Mouse (Mus musculus) naive thymus-derived CD4-positive, alpha-beta T cell, adult 5 months (primary cell): Measurements from ENCODE around the gene Ccdc36. TPM values are rescaled to one million over a fixed set of nuclear protein-coding genes. Genes with fewer than 3 reads are reported as not detected.

Experiments used
- polyA plus RNA-seq: library from polyadenylated mRNA; unstranded; fragments of 100-300 nt; shearing (Covaris generic); gene quantifications from one replicate; pipeline ENCODE4 v1.2.1, GENCODE M21; 2017

Gene Ccdc36
- 0.11 TPM for polyA plus RNA-seq

GRCm38 (mm10) chr9:108428384-108428783 is at the start of gene Ccdc36:
Gene Ccdc36, minus strand, starts transcription at chr9:108428484.

GRCm38 (mm10) chr9:108461181-108461631 is 32.9 kb upstream of the Ccdc36 start, which contains the start of gene Klhdc8b:
Gene Klhdc8b, minus strand, starts transcription at chr9:108461581.

GRCm38 (mm10) chr9:108460319-108461178 is 32.3 kb upstream of the Ccdc36 start, which contains the start of gene Ccdc71:
Gene Ccdc71, plus strand, starts transcription at chr9:108460527.

GRCm38 (mm10) chr9:108436182-108436581 is 7.9 kb upstream of the Ccdc36 start, which contains the start of gene BC048562:
Gene BC048562, plus strand, starts transcription at chr9:108436482.

GRCm38 (mm10) chr9:108392676-108393075 is 35.6 kb downstream of the Ccdc36 start, which contains the start of gene 1700102P08Rik:
Gene 1700102P08Rik, plus strand, starts transcription at chr9:108392805.

Other genes with a start within 250 kb of the Ccdc36 start
- gene Bsn, start 238.1 kb downstream of the Ccdc36 start, polyA plus RNA-seq: 0.12 TPM
- gene Dag1, start 164.5 kb downstream of the Ccdc36 start, polyA plus RNA-seq: 25.2 TPM
- gene Nicn1, start 138.1 kb downstream of the Ccdc36 start, polyA plus RNA-seq: 2.8 TPM
- 0.32 TPM for gene Amt, start 131.6 kb downstream of the Ccdc36 start, polyA plus RNA-seq
- 480 TPM for gene Rhoa, start 122.4 kb downstream of the Ccdc36 start, polyA plus RNA-seq
- gene Tcta, start 122.3 kb downstream of the Ccdc36 start, polyA plus RNA-seq: 8.6 TPM
- gene Gpx1, start 89.6 kb downstream of the Ccdc36 start, polyA plus RNA-seq: 219 TPM
- 119 TPM for gene Usp4, start 80.6 kb downstream of the Ccdc36 start, polyA plus RNA-seq
- gene 1700102P08Rik, start 35.7 kb downstream of the Ccdc36 start, polyA plus RNA-seq: 1.9 TPM
- not detected for gene BC048562, start 8.0 kb upstream of the Ccdc36 start, polyA plus RNA-seq
- gene Ccdc71, start 32.0 kb upstream of the Ccdc36 start, polyA plus RNA-seq: 43.7 TPM
- gene Klhdc8b, start 33.1 kb upstream of the Ccdc36 start, polyA plus RNA-seq: 13.7 TPM
- gene Lamb2, start 51.3 kb upstream of the Ccdc36 start, polyA plus RNA-seq: 0.57 TPM
- gene Usp19, start 62.1 kb upstream of the Ccdc36 start, polyA plus RNA-seq: 208 TPM
- gene Qars, start 79.2 kb upstream of the Ccdc36 start, polyA plus RNA-seq: 76.9 TPM
- gene Qrich1, start 88.3 kb upstream of the Ccdc36 start, polyA plus RNA-seq: 193 TPM
- 128 TPM for gene Impdh2, start 131.8 kb upstream of the Ccdc36 start, polyA plus RNA-seq
- 19.7 TPM for gene Ndufaf3, start 138.9 kb upstream of the Ccdc36 start, polyA plus RNA-seq
- gene Dalrd3, start 141.4 kb upstream of the Ccdc36 start, polyA plus RNA-seq: 67.8 TPM
- gene Wdr6, start 150.3 kb upstream of the Ccdc36 start, polyA plus RNA-seq: 33.6 TPM
- 9.8 TPM for gene P4htm, start 169.2 kb upstream of the Ccdc36 start, polyA plus RNA-seq
- gene Arih2, start 220.9 kb upstream of the Ccdc36 start, polyA plus RNA-seq: 182 TPM
- 18.9 TPM for gene Slc25a20, start 233.6 kb upstream of the Ccdc36 start, polyA plus RNA-seq